Mouse (Mus musculus): ENCODE measurements around the gene Cd300lb. TPM values are rescaled to one million over a fixed set of nuclear protein-coding genes. Genes with fewer than 3 reads are reported as not detected.

Gene Cd300lb
- polyA plus RNA-seq, 1 experiment from 2014 or later = not detected

GRCm38 (mm10) chr11:114880185-114880584, 54.0 kb downstream of the Cd300lb start:
- no peaks in the 10 kb centered on the region; the same call in 1 of the 2 replicates for H3K27me3 ChIP-seq
- H3K27ac ChIP-seq = no peak overlapping the region
- H3K36me3 ChIP-seq = no peaks in the 10 kb centered on the region
- no peaks in the 10 kb centered on the region for H3K9me3 ChIP-seq (replicated peaks)
- no peak for ATAC-seq (ENCODE audit: low FRiP score)
- H3K4me3 ChIP-seq = no peak overlapping the region
- no peak overlapping the region for H3K4me2 ChIP-seq (replicated peaks)
- H3K4me1 ChIP-seq = peaks cover 7% of the 10 kb centered on the region
- H3K9ac ChIP-seq = no peak overlapping the region

GRCm38 (mm10) chr11:114879666-114880065, 54.5 kb downstream of the Cd300lb start:
- H3K36me3 ChIP-seq = no peaks in the 10 kb centered on the region
- no peaks in the 10 kb centered on the region; the same call in 1 of the 2 replicates for H3K27me3 ChIP-seq
- peaks cover 12% of the 10 kb centered on the region for H3K4me1 ChIP-seq
- WGBS = 79% methylated on average over 2 of the region's 2 CpGs
- H3K9ac ChIP-seq = no peak overlapping the region
- no peaks in the 10 kb centered on the region for H3K9me3 ChIP-seq (replicated peaks)
- no peak overlapping the region for H3K4me3 ChIP-seq
- no peak overlapping the region for H3K27ac ChIP-seq
- H3K4me2 ChIP-seq (replicated peaks) = no peak overlapping the region
- ATAC-seq (ENCODE audit: low FRiP score) = no peak

GRCm38 (mm10) chr11:114877145-114877544, 57.0 kb downstream of the Cd300lb start:
- H3K4me2 ChIP-seq (replicated peaks) = no peak overlapping the region
- no peak overlapping the region for H3K4me3 ChIP-seq
- no peaks in the 10 kb centered on the region for H3K36me3 ChIP-seq
- H3K9ac ChIP-seq = no peak overlapping the region
- H3K4me1 ChIP-seq = peaks cover 33% of the 10 kb centered on the region
- no peaks in the 10 kb centered on the region for H3K9me3 ChIP-seq (replicated peaks)
- H3K27ac ChIP-seq = no peak overlapping the region
- H3K27me3 ChIP-seq = no peaks in the 10 kb centered on the region; the same call in 1 of the 2 replicates
- WGBS = 67% methylated on average over 3 of the region's 3 CpGs
- ATAC-seq (ENCODE audit: low FRiP score) = no peak

GRCm38 (mm10) chr11:114876621-114877020, 57.6 kb downstream of the Cd300lb start:
- H3K4me2 ChIP-seq (replicated peaks) = no peak overlapping the region
- 40% methylated on average over 2 of the region's 2 CpGs for WGBS
- no peaks in the 10 kb centered on the region for H3K9me3 ChIP-seq (replicated peaks)
- H3K27me3 ChIP-seq = no peaks in the 10 kb centered on the region; the same call in 1 of the 2 replicates
- no peak overlapping the region for H3K4me3 ChIP-seq
- no peaks in the 10 kb centered on the region for H3K36me3 ChIP-seq
- H3K9ac ChIP-seq = no peak overlapping the region
- ATAC-seq (ENCODE audit: low FRiP score) = no peak
- H3K27ac ChIP-seq = no peak overlapping the region
- H3K4me1 ChIP-seq = peaks cover 33% of the 10 kb centered on the region

GRCm38 (mm10) chr11:114876176-114876575, 58.0 kb downstream of the Cd300lb start:
- H3K27me3 ChIP-seq = no peaks in the 10 kb centered on the region; the same call in 1 of the 2 replicates
- H3K36me3 ChIP-seq = no peaks in the 10 kb centered on the region
- no peak overlapping the region for H3K4me2 ChIP-seq (replicated peaks)
- H3K9ac ChIP-seq = no peak overlapping the region
- H3K4me1 ChIP-seq = peaks cover 33% of the 10 kb centered on the region
- H3K4me3 ChIP-seq = no peak overlapping the region
- ATAC-seq (ENCODE audit: low FRiP score) = no peak
- no peak overlapping the region for H3K27ac ChIP-seq
- 32% methylated on average over 5 of the region's 7 CpGs for WGBS
- H3K9me3 ChIP-seq (replicated peaks) = no peaks in the 10 kb centered on the region

- Histone ChIP-seq H3K9ac (no peak overlapping the region), H3K27ac (no peak overlapping the region), H3K4me1 (peaks cover 33% of the 10 kb centered on the region), H3K4me3 (no peak overlapping the region), H3K36me3 (no peaks in the 10 kb centered on the region), H3K4me2 (replicated peaks) (no peak overlapping the region), H3K27me3 (no peaks in the 10 kb centered on the region), H3K9me3 (replicated peaks) (no peaks in the 10 kb centered on the region)
- WGBS = 12% methylated on average over 9 of the region's 9 CpGs
- no peak for ATAC-seq (ENCODE audit: low FRiP score)
Measured at GRCm38 (mm10) chr11:114875301-114875801, 58.8 kb downstream of the Cd300lb start.

- H3K36me3 ChIP-seq = no peaks in the 10 kb centered on the region
- no peak overlapping the region for H3K4me2 ChIP-seq (replicated peaks)
- no peak overlapping the region for H3K27ac ChIP-seq
- ATAC-seq (ENCODE audit: low FRiP score) = no peak; the same call in 1 of the 2 replicates
- WGBS = 58% methylated on average over 9 of the region's 9 CpGs
- H3K4me3 ChIP-seq = no peak overlapping the region
- no peak overlapping the region for H3K9ac ChIP-seq
- peaks cover 33% of the 10 kb centered on the region for H3K4me1 ChIP-seq
- no peaks in the 10 kb centered on the region for H3K9me3 ChIP-seq (replicated peaks)
- no peaks in the 10 kb centered on the region for H3K27me3 ChIP-seq
Measured at GRCm38 (mm10) chr11:114874226-114875145, 59.7 kb downstream of the Cd300lb start.

GRCm38 (mm10) chr11:114873022-114873817, 61.0 kb downstream of the Cd300lb start:
- peak; percentile 41; the same call in 1 of the 2 replicates for ATAC-seq (ENCODE audit: low FRiP score)
- 13% methylated on average over 6 of the region's 6 CpGs for WGBS

More at GRCm38 (mm10) chr11:114873022-114873817, 61.0 kb downstream of the Cd300lb start:
- no peaks in the 10 kb centered on the region for H3K9me3 ChIP-seq (replicated peaks)
- H3K27ac ChIP-seq = peak overlapping the region; percentile 56
- H3K4me1 ChIP-seq = peaks cover 33% of the 10 kb centered on the region
- 0 out of 2 replicates have a peak overlapping the region, but pooled peaks have one; percentile 6 for H3K9ac ChIP-seq
- H3K4me3 ChIP-seq = no peak overlapping the region
- no peaks in the 10 kb centered on the region for H3K36me3 ChIP-seq
- H3K27me3 ChIP-seq = no peaks in the 10 kb centered on the region
- no peak overlapping the region for H3K4me2 ChIP-seq (replicated peaks)

Other genes starting within 250 kb of the Cd300lb start
- gene Dnaic2, start 207.0 kb downstream of the Cd300lb start, polyA plus RNA-seq (2016; fragmentation: Nextera tagmentation; extraction: Ambion mirVana) = 3.3 and 4.5 TPM in 2 replicates
- gene Kif19a, start 169.0 kb downstream of the Cd300lb start, polyA plus RNA-seq (2016; fragmentation: Nextera tagmentation; extraction: Ambion mirVana) = 2.2 and 3.0 TPM in 2 replicates
- gene Btbd17, start 138.4 kb downstream of the Cd300lb start, polyA plus RNA-seq (2016; fragmentation: Nextera tagmentation; extraction: Ambion mirVana) = 32.2 and 37.3 TPM in 2 replicates
- not detected in 2 replicates for gene Gpr142, start 135.5 kb downstream of the Cd300lb start, polyA plus RNA-seq (2016; fragmentation: Nextera tagmentation; extraction: Ambion mirVana)
- gene Gprc5c, start 83.2 kb downstream of the Cd300lb start, polyA plus RNA-seq (2016; fragmentation: Nextera tagmentation; extraction: Ambion mirVana) = 29.7 and 30.0 TPM in 2 replicates
- 0.79 and 1.1 TPM in 2 replicates for gene Cd300a, start 44.3 kb downstream of the Cd300lb start, polyA plus RNA-seq (2016; fragmentation: Nextera tagmentation; extraction: Ambion mirVana)
- not detected in 2 replicates for gene Cd300c, start 34.8 kb upstream of the Cd300lb start, polyA plus RNA-seq (2016; fragmentation: Nextera tagmentation; extraction: Ambion mirVana)
- gene Cd300ld, start 55.5 kb upstream of the Cd300lb start, polyA plus RNA-seq (2016; fragmentation: Nextera tagmentation; extraction: Ambion mirVana) = 0.10 and 0.12 TPM in 2 replicates
- 0.76 and 1.5 TPM in 2 replicates for gene Cd300c2, start 67.5 kb upstream of the Cd300lb start, polyA plus RNA-seq (2016; fragmentation: Nextera tagmentation; extraction: Ambion mirVana)
- not detected in 2 replicates for gene Cd300ld2, start 81.8 kb upstream of the Cd300lb start, polyA plus RNA-seq (2016; fragmentation: Nextera tagmentation; extraction: Ambion mirVana)
- gene Cd300ld4, start 92.6 kb upstream of the Cd300lb start, polyA plus RNA-seq (2016; fragmentation: Nextera tagmentation; extraction: Ambion mirVana) = not detected in 2 replicates
- gene Cd300ld5, start 103.4 kb upstream of the Cd300lb start, polyA plus RNA-seq (2016; fragmentation: Nextera tagmentation; extraction: Ambion mirVana) = not detected in 2 replicates
- not detected in 2 replicates for gene Cd300ld3, start 114.0 kb upstream of the Cd300lb start, polyA plus RNA-seq (2016; fragmentation: Nextera tagmentation; extraction: Ambion mirVana)
- not detected in 2 replicates for gene Cd300e, start 127.8 kb upstream of the Cd300lb start, polyA plus RNA-seq (2016; fragmentation: Nextera tagmentation; extraction: Ambion mirVana)
- 1.1 and 1.5 TPM in 2 replicates for gene Rab37, start 157.0 kb upstream of the Cd300lb start, polyA plus RNA-seq (2016; fragmentation: Nextera tagmentation; extraction: Ambion mirVana)
- 0.27 TPM in 1 of 2 replicates, not detected in the other for gene Cd300lf, start 199.6 kb upstream of the Cd300lb start, polyA plus RNA-seq (2016; fragmentation: Nextera tagmentation; extraction: Ambion mirVana)
- 35.7 and 42.3 TPM in 2 replicates for gene Slc9a3r1, start 229.0 kb upstream of the Cd300lb start, polyA plus RNA-seq (2016; fragmentation: Nextera tagmentation; extraction: Ambion mirVana)

Measured in hindbrain, embryonic 12.5 days (tissue).